Mouse (Mus musculus) lung, postnatal 0 days (tissue): ENCODE results near the gene Fbxo41. TPM values are rescaled to one million over a fixed set of nuclear protein-coding genes. Genes with fewer than 3 reads are reported as not detected.

Experiments
- ATAC-seq: fragments of 200-750 bp; cut with Nextera tagmentation; 2 replicates; pipeline ENCODE4 v1.8.0; 2017; ENCODE audit warnings: moderate library complexity
- DNase-seq: peaks from one replicate; pipeline ENCODE4 v3.0.0-alpha.2; 2016; ENCODE audit warnings: low spot score
- H3K27ac ChIP-seq: fragments of 300-500 bp; sonication (generic); 2 replicates; pipeline ENCODE4 v1.5.1; 2014; ENCODE audit warnings: antibody characterized with exemption, mild to moderate bottlenecking, low read length, mixed read lengths
- H3K27me3 ChIP-seq: fragments of 300-500 bp; sonication (generic); replicated peaks from 2 replicates; pipeline ENCODE4 v1.6.1; 2014; ENCODE audit warnings: low read length, mixed read lengths; ENCODE audit not compliant: insufficient read depth
- H3K36me3 ChIP-seq: fragments of 300-500 bp; sonication (generic); 2 replicates; pipeline ENCODE4 v1.6.1; 2014; ENCODE audit warnings: low read length, mixed read lengths; ENCODE audit not compliant: insufficient read depth
- H3K4me1 ChIP-seq: fragments of 300-500 bp; sonication (generic); 2 replicates; pipeline ENCODE4 v1.6.1; 2014; ENCODE audit warnings: antibody characterized with exemption, low read depth, low read length, mixed read lengths; ENCODE audit not compliant: insufficient read depth
- H3K4me2 ChIP-seq: fragments of 300-500 bp; sonication (generic); replicated peaks from 2 replicates; pipeline ENCODE4 v1.6.1; 2014; ENCODE audit warnings: low read depth, mild to moderate bottlenecking, low read length, moderate library complexity, mixed read lengths
- H3K4me3 ChIP-seq: fragments of 300-500 bp; sonication (generic); 2 replicates; pipeline ENCODE4 v1.5.1; 2014; ENCODE audit warnings: low read depth, low read length
- H3K9ac ChIP-seq: fragments of 300-500 bp; sonication (generic); replicated peaks from 2 replicates; pipeline ENCODE4 v1.6.1; 2014; ENCODE audit warnings: low read depth, mild to moderate bottlenecking
- H3K9me3 ChIP-seq: fragments of 300-500 bp; sonication (generic); 2 replicates; pipeline ENCODE4 v1.6.1; 2016; ENCODE audit warnings: low read length, mixed read lengths
- CTCF ChIP-seq: IDR thresholded peaks from 2 replicates; pipeline ENCODE4 v1.5.1; 2016; ENCODE audit warnings: antibody characterized with exemption, mild to moderate bottlenecking
- EP300 ChIP-seq: IDR thresholded peaks from 2 replicates; pipeline ENCODE4 v1.6.1; 2016; ENCODE audit warnings: antibody characterized with exemption, mild to moderate bottlenecking, control low read depth
- WGBS: fragments of 180-500 bp; shearing (Covaris S2); extraction: QIAGEN DNeasy Blood & Tissue Kit; methylation state at CpG from one replicate; pipeline ENCODE4 v1.1.7; 2014; 5-methylcytosine and 5-hydroxymethylcytosine counted together
- polyA plus RNA-seq: library from polyadenylated mRNA; unstranded; fragments of >200 nt; fragmentation: Nextera tagmentation; extraction: Ambion mirVana; gene quantifications from 2 replicates; pipeline ENCODE4 v1.2.1, GENCODE M21; 2015

The Fbxo41 gene
- polyA plus RNA-seq, 1 experiment from 2014 or later: not detected

DNA sequence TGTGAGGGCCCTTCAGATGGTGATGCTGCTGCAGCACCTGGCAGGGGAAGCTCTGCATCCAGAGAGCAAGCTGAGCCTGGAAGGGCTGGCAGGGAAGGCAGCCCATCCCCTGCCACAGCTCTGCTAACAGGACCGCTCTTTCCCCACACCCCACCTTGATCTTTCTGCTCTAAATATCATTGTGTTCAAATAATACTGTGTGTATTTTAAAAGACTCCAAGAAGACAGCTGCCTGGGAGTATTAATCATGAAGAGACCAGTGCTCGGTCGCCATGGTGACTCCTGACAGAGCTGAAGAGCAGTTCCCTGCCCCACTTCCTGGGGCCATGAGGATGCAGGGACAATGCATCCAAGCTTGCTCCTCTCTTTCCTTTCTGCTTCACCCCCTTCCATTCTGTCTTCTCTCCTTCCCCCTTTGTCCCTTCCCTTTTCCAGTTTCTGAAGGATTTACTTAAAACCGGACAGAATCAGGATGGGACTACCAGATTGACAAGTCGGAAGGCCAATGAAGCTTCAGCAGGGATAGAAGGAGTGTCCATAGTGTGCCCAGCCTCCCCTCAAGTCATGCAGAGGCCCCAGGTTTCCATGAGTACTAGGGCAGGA lies 15.4 kb upstream of the Fbxo41 start:
- no peak overlapping the region for H3K4me3 ChIP-seq
- no peaks in the 10 kb centered on the region for H3K9me3 ChIP-seq
- H3K27me3 ChIP-seq: peaks cover 8% of the 10 kb centered on the region
- 36% methylated on average over 5 of the region's 5 CpGs for WGBS
- H3K27ac ChIP-seq: no peak overlapping the region
- TF ChIP-seq CTCF (no peak), EP300 (no peak)
- DNase-seq (no peak), ATAC-seq (no peak)
- no peaks in the 10 kb centered on the region for H3K36me3 ChIP-seq
- no peak overlapping the region for H3K9ac ChIP-seq
- H3K4me2 ChIP-seq: no peak overlapping the region
- no peaks in the 10 kb centered on the region for H3K4me1 ChIP-seq

- Histone ChIP-seq H3K36me3 (no peaks in the 10 kb centered on the region), H3K4me1 (no peaks in the 10 kb centered on the region), H3K27me3 (peaks cover 31% of the 10 kb centered on the region), H3K27ac (no peak overlapping the region), H3K9me3 (no peaks in the 10 kb centered on the region), H3K9ac (no peak overlapping the region), H3K4me3 (no peak overlapping the region), H3K4me2 (no peak overlapping the region)
- TF ChIP-seq CTCF (no peak), EP300 (no peak)
- DNase-seq (no peak), ATAC-seq (no peak)
- 65% methylated on average over 4 of the region's 4 CpGs for WGBS
These were observed 13.1 kb upstream of the Fbxo41 start for GRCm38 (mm10) chr6:85515941-85516340.

- no peaks in the 10 kb centered on the region for H3K4me1 ChIP-seq
- 0 out of 2 replicates have a peak, but pooled peaks have one; percentile 33 for ATAC-seq
- DNase-seq: peak; percentile 10
- peaks cover 41% of the 10 kb centered on the region for H3K27me3 ChIP-seq
- WGBS: under 1% methylated on average over 37 of the region's 38 CpGs
- H3K4me3 ChIP-seq: peak within 1 kb of the TSS; percentile 32
- no peaks in the 10 kb centered on the region for H3K36me3 ChIP-seq
- no peak within 1 kb of the TSS for H3K27ac ChIP-seq
- H3K4me2 ChIP-seq: peak within 1 kb of the TSS; percentile 58
- TF ChIP-seq CTCF: no peak
- TF ChIP-seq EP300: no peak
- H3K9me3 ChIP-seq: no peaks in the 10 kb centered on the region
- no peak within 1 kb of the TSS for H3K9ac ChIP-seq
These were observed 10.7 kb upstream of the Fbxo41 start, which contains the start of gene Egr4 for GRCm38 (mm10) chr6:85513531-85513910. Gene Egr4 (minus strand): TSS chr6:85513589.

- TF ChIP-seq CTCF (no peak), EP300 (no peak)
- H3K4me2 ChIP-seq: peak overlapping the region; percentile 58
- no peaks in the 10 kb centered on the region for H3K4me1 ChIP-seq
- H3K9me3 ChIP-seq: no peaks in the 10 kb centered on the region
- peak overlapping the region; percentile 32 for H3K4me3 ChIP-seq
- DNase-seq (no peak), ATAC-seq (no peak)
- no peak overlapping the region for H3K9ac ChIP-seq
- H3K27me3 ChIP-seq: peaks cover 41% of the 10 kb centered on the region
- WGBS: 1% methylated on average over 79 of the region's 90 CpGs
- H3K27ac ChIP-seq: no peak overlapping the region
- H3K36me3 ChIP-seq: no peaks in the 10 kb centered on the region
These were observed 10.1 kb upstream of the Fbxo41 start for GRCm38 (mm10) chr6:85512577-85513530.

- DNase-seq: no peak
- WGBS: 2% methylated on average over 24 of the region's 36 CpGs
These were observed 9.3 kb upstream of the Fbxo41 start for GRCm38 (mm10) chr6:85512056-85512440.

DNA sequence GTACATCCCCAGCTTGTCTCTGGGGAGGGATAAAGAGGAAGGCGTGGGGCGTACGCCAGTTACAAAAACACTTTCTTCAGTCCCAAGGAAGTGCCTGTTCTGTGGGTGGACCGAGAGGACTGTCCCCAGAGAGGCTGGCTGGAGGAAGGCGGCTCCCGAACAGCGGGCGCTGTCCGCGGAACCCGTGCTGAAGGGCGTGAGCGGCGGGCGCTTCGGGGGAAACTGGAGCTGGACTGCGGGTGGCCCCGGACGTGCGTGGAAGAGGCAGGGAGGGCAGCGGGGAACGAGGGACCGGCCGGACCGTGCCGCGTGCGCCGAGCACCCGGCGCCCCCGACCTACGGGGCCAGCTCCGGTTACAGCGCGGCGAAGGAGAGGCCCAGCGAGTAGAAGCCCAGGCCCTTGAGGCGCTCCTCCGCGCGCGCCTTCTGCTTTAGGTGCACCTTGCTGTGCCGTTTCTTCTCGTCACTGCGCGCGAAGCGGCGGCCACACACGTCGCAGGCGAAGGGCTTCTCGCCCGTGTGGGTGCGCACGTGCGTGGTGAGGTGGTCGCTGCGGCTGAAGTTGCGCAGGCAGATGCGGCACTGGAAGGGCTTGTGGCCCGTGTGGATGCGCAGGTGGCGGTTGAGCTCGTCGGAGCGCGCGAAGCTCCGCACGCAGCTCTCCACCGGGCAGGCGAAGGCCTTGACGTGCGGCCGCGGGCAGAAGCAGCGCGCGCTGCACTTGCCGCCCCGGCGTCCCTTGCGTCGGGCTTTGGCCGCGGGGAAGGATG lies 8.7 kb upstream of the Fbxo41 start:
- H3K27me3 ChIP-seq: peaks cover 41% of the 10 kb centered on the region
- DNase-seq: peak; percentile 45
- H3K4me3 ChIP-seq: peak overlapping the region; percentile 2; the same call in 1 of the 2 replicates
- H3K4me1 ChIP-seq: no peaks in the 10 kb centered on the region
- WGBS: 1% methylated on average over 66 of the region's 88 CpGs
- TF ChIP-seq CTCF: no peak
- H3K9ac ChIP-seq: no peak overlapping the region
- no peaks in the 10 kb centered on the region for H3K36me3 ChIP-seq
- H3K9me3 ChIP-seq: no peaks in the 10 kb centered on the region
- peak overlapping the region; percentile 11; the same call in 1 of the 2 replicates for H3K4me2 ChIP-seq
- ATAC-seq: peak; percentile 48
- no peak overlapping the region for H3K27ac ChIP-seq

More at GRCm38 (mm10) chr6:85512056-85512440, 9.3 kb upstream of the Fbxo41 start:
- no peak for TF ChIP-seq EP300
- TF ChIP-seq CTCF: no peak
- ATAC-seq: no peak
- Histone ChIP-seq H3K4me2 (peak overlapping the region; percentile 11; the same call in 1 of the 2 replicates), H3K4me1 (no peaks in the 10 kb centered on the region), H3K36me3 (no peaks in the 10 kb centered on the region), H3K27me3 (peaks cover 41% of the 10 kb centered on the region), H3K9me3 (no peaks in the 10 kb centered on the region), H3K9ac (no peak overlapping the region), H3K27ac (no peak overlapping the region), H3K4me3 (0 out of 2 replicates have a peak overlapping the region, but pooled peaks have one; percentile 2)
